In genomic region chr2:19458785-19459184, GRCm38 (mm10) we compare ENCODE assay signal across 30 mouse cellular contexts. TPM values are rescaled to one million over a fixed set of nuclear protein-coding genes. Genes with fewer than 3 reads are reported as not detected.
"Had no signal": no experiment of that assay in that cellular context is flagged by ENCODE, and none has a peak within 500 bp of the region (broad histone marks: within the 10 kb centered on the region; RNA-seq: fewer than 3 reads in every experiment).

No protein-coding gene starts in this region.

- H3K9ac ChIP-seq: heart, embryonic 13.5 days; heart, embryonic 15.5 days; hindbrain, embryonic 12.5 days; hindbrain, embryonic 15.5 days; kidney, embryonic 15.5 days; limb, embryonic 13.5 days; limb, embryonic 15.5 days; liver, embryonic 12.5 days; liver, embryonic 14.5 days had no signal

- H3K4me2 ChIP-seq: heart, embryonic 13.5 days; heart, embryonic 15.5 days; hindbrain, embryonic 12.5 days; hindbrain, embryonic 15.5 days; kidney, embryonic 15.5 days; limb, embryonic 13.5 days; limb, embryonic 15.5 days; liver, embryonic 12.5 days had no signal

- ATAC-seq: hindbrain, postnatal 0 days; intestine, embryonic 16.5 days; liver, embryonic 12.5 days had no signal

- H3K9me3 ChIP-seq: heart, embryonic 10.5 days; heart, embryonic 13.5 days; heart, embryonic 15.5 days; hindbrain, embryonic 12.5 days; hindbrain, embryonic 15.5 days; kidney, embryonic 15.5 days; limb, embryonic 13.5 days; limb, embryonic 15.5 days; liver, embryonic 12.5 days had no signal

- H3K4me3 ChIP-seq: heart, embryonic 10.5 days; heart, embryonic 13.5 days; heart, embryonic 15.5 days; hindbrain, embryonic 12.5 days; hindbrain, embryonic 15.5 days; kidney, embryonic 15.5 days; limb, embryonic 13.5 days; limb, embryonic 15.5 days; liver, embryonic 12.5 days had no signal

- H3K4me1 ChIP-seq: heart, embryonic 10.5 days; heart, embryonic 13.5 days; heart, embryonic 15.5 days; hindbrain, embryonic 12.5 days; kidney, embryonic 15.5 days; liver, embryonic 12.5 days had no signal

- H3K36me3 ChIP-seq: heart, embryonic 10.5 days; heart, embryonic 13.5 days; heart, embryonic 15.5 days; hindbrain, embryonic 12.5 days; hindbrain, embryonic 15.5 days; kidney, embryonic 15.5 days; limb, embryonic 13.5 days; limb, embryonic 15.5 days; liver, embryonic 12.5 days had no signal

- DNase-seq: gastrocnemius, postnatal 14 days; gastrocnemius, postnatal 36 days; heart, adult 18-20 months; heart, postnatal 14 days; heart, postnatal 36 days; kidney, adult 11 months; kidney, adult 2 months; kidney, adult 9 months; kidney, postnatal 14 days; layer of hippocampus, adult 9-11 months; layer of hippocampus, postnatal 36 days; left cerebral cortex, postnatal 4 days had no signal

- H3K27ac ChIP-seq: heart, embryonic 10.5 days; heart, embryonic 13.5 days; heart, embryonic 15.5 days; hindbrain, embryonic 12.5 days; hindbrain, embryonic 15.5 days; hindbrain, postnatal 0 days; kidney, embryonic 15.5 days; kidney, postnatal 0 days; limb, embryonic 13.5 days; limb, embryonic 15.5 days; liver, embryonic 12.5 days; liver, embryonic 14.5 days had no signal

RNA-seq across cellular contexts. Expression of gene Ptf1a, which starts 13.3 kb away (rescaled TPM):
- polyA plus RNA-seq: gonadal fat pad, adult 2 months; heart, embryonic 10.5 days; heart, embryonic 13.5 days; heart, embryonic 15.5 days; heart, postnatal 0 days; kidney, adult 2 months; kidney, postnatal 0 days; large intestine, adult 2 months; limb, embryonic 11.5 days; limb, embryonic 13.5 days; limb, embryonic 15.5 days; liver, adult 2 months; liver, embryonic 12.5 days; liver, embryonic 14.5 days had no signal
